Mouse (Mus musculus) lung, postnatal 0 days (tissue): ENCODE data around the gene Gm5269. TPM values are rescaled to one million over a fixed set of nuclear protein-coding genes. Genes with fewer than 3 reads are reported as not detected.
A peak's percentile ranks its signal among the peaks of the same experiment; 100 is the strongest.

Experiments
- ATAC-seq: fragments of 200-750 bp; cut with Nextera tagmentation; 2 replicates; pipeline ENCODE4 v1.8.0; 2017; ENCODE audit warnings: moderate library complexity
- DNase-seq: peaks from one replicate; pipeline ENCODE4 v3.0.0-alpha.2; 2016; ENCODE audit warnings: low spot score
- H3K27ac ChIP-seq: fragments of 300-500 bp; sonication (generic); 2 replicates; pipeline ENCODE4 v1.5.1; 2014; ENCODE audit warnings: antibody characterized with exemption, mild to moderate bottlenecking, low read length, mixed read lengths
- H3K27me3 ChIP-seq: fragments of 300-500 bp; sonication (generic); replicated peaks from 2 replicates; pipeline ENCODE4 v1.6.1; 2014; ENCODE audit warnings: low read length, mixed read lengths; ENCODE audit not compliant: insufficient read depth
- H3K36me3 ChIP-seq: fragments of 300-500 bp; sonication (generic); 2 replicates; pipeline ENCODE4 v1.6.1; 2014; ENCODE audit warnings: low read length, mixed read lengths; ENCODE audit not compliant: insufficient read depth
- H3K4me1 ChIP-seq: fragments of 300-500 bp; sonication (generic); 2 replicates; pipeline ENCODE4 v1.6.1; 2014; ENCODE audit warnings: antibody characterized with exemption, low read depth, low read length, mixed read lengths; ENCODE audit not compliant: insufficient read depth
- H3K4me2 ChIP-seq: fragments of 300-500 bp; sonication (generic); replicated peaks from 2 replicates; pipeline ENCODE4 v1.6.1; 2014; ENCODE audit warnings: low read depth, mild to moderate bottlenecking, low read length, moderate library complexity, mixed read lengths
- H3K4me3 ChIP-seq: fragments of 300-500 bp; sonication (generic); 2 replicates; pipeline ENCODE4 v1.5.1; 2014; ENCODE audit warnings: low read depth, low read length
- H3K9ac ChIP-seq: fragments of 300-500 bp; sonication (generic); replicated peaks from 2 replicates; pipeline ENCODE4 v1.6.1; 2014; ENCODE audit warnings: low read depth, mild to moderate bottlenecking
- H3K9me3 ChIP-seq: fragments of 300-500 bp; sonication (generic); 2 replicates; pipeline ENCODE4 v1.6.1; 2016; ENCODE audit warnings: low read length, mixed read lengths
- CTCF ChIP-seq: IDR thresholded peaks from 2 replicates; pipeline ENCODE4 v1.5.1; 2016; ENCODE audit warnings: antibody characterized with exemption, mild to moderate bottlenecking
- EP300 ChIP-seq: IDR thresholded peaks from 2 replicates; pipeline ENCODE4 v1.6.1; 2016; ENCODE audit warnings: antibody characterized with exemption, mild to moderate bottlenecking, control low read depth
- WGBS: fragments of 180-500 bp; shearing (Covaris S2); extraction: QIAGEN DNeasy Blood & Tissue Kit; methylation state at CpG from one replicate; pipeline ENCODE4 v1.1.7; 2014; 5-methylcytosine and 5-hydroxymethylcytosine counted together
- polyA plus RNA-seq: library from polyadenylated mRNA; unstranded; fragments of >200 nt; fragmentation: Nextera tagmentation; extraction: Ambion mirVana; gene quantifications from 2 replicates; pipeline ENCODE4 v1.2.1, GENCODE M21; 2015

Gene Gm5269
- polyA plus RNA-seq, 1 experiment from 2014 or later: not detected

- no peak for ATAC-seq
- 29% methylated on average over 7 of the region's 7 CpGs for WGBS
- H3K36me3 ChIP-seq: no peaks in the 10 kb centered on the region
- H3K4me3 ChIP-seq: peak overlapping the region; percentile 54; the same call in 1 of the 2 replicates
- peaks cover 4% of the 10 kb centered on the region; the same call in 1 of the 2 replicates for H3K4me1 ChIP-seq
- H3K9ac ChIP-seq: no peak overlapping the region
- TF ChIP-seq CTCF: no peak
- no peak for TF ChIP-seq EP300
- peak overlapping the region; percentile 90; the same call in 1 of the 2 replicates for H3K4me2 ChIP-seq
- DNase-seq: peak; percentile 55
- no peaks in the 10 kb centered on the region for H3K9me3 ChIP-seq
- peaks cover 4% of the 10 kb centered on the region; the same call in 1 of the 2 replicates for H3K27me3 ChIP-seq
- no peak overlapping the region for H3K27ac ChIP-seq
Observed at GRCm38 (mm10) chr1:45924516-45924915, 34.4 kb upstream of the Gm5269 start.

- no peak overlapping the region for H3K9ac ChIP-seq
- DNase-seq (no peak), ATAC-seq (no peak)
- WGBS: 78% methylated on average over 4 of the region's 4 CpGs
- no peaks in the 10 kb centered on the region for H3K36me3 ChIP-seq
- TF ChIP-seq EP300 (no peak), CTCF (no peak)
- peaks cover 4% of the 10 kb centered on the region; the same call in 1 of the 2 replicates for H3K27me3 ChIP-seq
- H3K4me2 ChIP-seq: no peak overlapping the region
- no peak overlapping the region for H3K27ac ChIP-seq
- H3K9me3 ChIP-seq: no peaks in the 10 kb centered on the region
- H3K4me1 ChIP-seq: peaks cover 4% of the 10 kb centered on the region; the same call in 1 of the 2 replicates
- no peak overlapping the region for H3K4me3 ChIP-seq
Observed at GRCm38 (mm10) chr1:45923306-45923705, 33.2 kb upstream of the Gm5269 start.

GRCm38 (mm10) chr1:45920703-45921102 is 30.6 kb upstream of the Gm5269 start:
- H3K4me1 ChIP-seq: no peaks in the 10 kb centered on the region; the same call in 1 of the 2 replicates
- H3K36me3 ChIP-seq: 0 out of 2 replicates have a peak, but pooled peaks cover 3% of the 10 kb centered on the region
- no peak overlapping the region for H3K4me3 ChIP-seq
- H3K27me3 ChIP-seq: no peaks in the 10 kb centered on the region
- no peak for DNase-seq
- no peaks in the 10 kb centered on the region for H3K9me3 ChIP-seq
- TF ChIP-seq EP300 (no peak), CTCF (no peak)
- H3K27ac ChIP-seq: no peak overlapping the region
- H3K4me2 ChIP-seq: no peak overlapping the region
- WGBS: 79% methylated on average over 3 of the region's 3 CpGs
- no peak overlapping the region for H3K9ac ChIP-seq
- no peak for ATAC-seq

GRCm38 (mm10) chr1:45919752-45920151 is 29.7 kb upstream of the Gm5269 start:
- H3K4me1 ChIP-seq: no peaks in the 10 kb centered on the region; the same call in 1 of the 2 replicates
- ATAC-seq (no peak), DNase-seq (no peak)
- H3K27me3 ChIP-seq: no peaks in the 10 kb centered on the region
- WGBS: 94% methylated on average over 1 of the region's 1 CpGs
- H3K27ac ChIP-seq: no peak overlapping the region
- no peak overlapping the region for H3K4me2 ChIP-seq
- H3K9me3 ChIP-seq: no peaks in the 10 kb centered on the region
- H3K4me3 ChIP-seq: no peak overlapping the region
- no peak for TF ChIP-seq CTCF
- H3K36me3 ChIP-seq: 0 out of 2 replicates have a peak, but pooled peaks cover 3% of the 10 kb centered on the region
- no peak overlapping the region for H3K9ac ChIP-seq

- no peak overlapping the region for H3K9ac ChIP-seq
- H3K9me3 ChIP-seq: no peaks in the 10 kb centered on the region
- H3K4me3 ChIP-seq: no peak overlapping the region
- no peak for DNase-seq
- WGBS: 73% methylated on average over 4 of the region's 4 CpGs
- no peak for ATAC-seq
- no peak overlapping the region for H3K4me2 ChIP-seq
- no peak for TF ChIP-seq EP300
- TF ChIP-seq CTCF: no peak
- H3K27ac ChIP-seq: no peak overlapping the region
- H3K36me3 ChIP-seq: 0 out of 2 replicates have a peak, but pooled peaks cover 3% of the 10 kb centered on the region
- no peaks in the 10 kb centered on the region for H3K27me3 ChIP-seq
- H3K4me1 ChIP-seq: no peaks in the 10 kb centered on the region
Observed at GRCm38 (mm10) chr1:45917136-45917803, 27.2 kb upstream of the Gm5269 start.

- Histone ChIP-seq H3K36me3 (0 out of 2 replicates have a peak, but pooled peaks cover 3% of the 10 kb centered on the region), H3K9me3 (no peaks in the 10 kb centered on the region), H3K27me3 (no peaks in the 10 kb centered on the region), H3K9ac (no peak overlapping the region), H3K4me2 (no peak overlapping the region), H3K27ac (no peak overlapping the region), H3K4me1 (no peaks in the 10 kb centered on the region), H3K4me3 (no peak overlapping the region)
- DNase-seq (no peak), ATAC-seq (no peak)
- TF ChIP-seq EP300 (no peak), CTCF (no peak)
- WGBS: 66% methylated on average over 3 of the region's 3 CpGs
Observed at GRCm38 (mm10) chr1:45916174-45916573, 26.1 kb upstream of the Gm5269 start.
